Mouse (Mus musculus) c-Kit-negative CD71-positive TER-119-positive erythroid progenitor cells, embryonic 14.5 days (primary cell): ENCODE measurements around the gene Tmem102.

Source experiments
- DNase-seq: peaks from one replicate; pipeline ENCODE4 v3.0.0-alpha.2; 2013; ENCODE audit warnings: low read depth, low spot score

The Tmem102 gene

DNA sequence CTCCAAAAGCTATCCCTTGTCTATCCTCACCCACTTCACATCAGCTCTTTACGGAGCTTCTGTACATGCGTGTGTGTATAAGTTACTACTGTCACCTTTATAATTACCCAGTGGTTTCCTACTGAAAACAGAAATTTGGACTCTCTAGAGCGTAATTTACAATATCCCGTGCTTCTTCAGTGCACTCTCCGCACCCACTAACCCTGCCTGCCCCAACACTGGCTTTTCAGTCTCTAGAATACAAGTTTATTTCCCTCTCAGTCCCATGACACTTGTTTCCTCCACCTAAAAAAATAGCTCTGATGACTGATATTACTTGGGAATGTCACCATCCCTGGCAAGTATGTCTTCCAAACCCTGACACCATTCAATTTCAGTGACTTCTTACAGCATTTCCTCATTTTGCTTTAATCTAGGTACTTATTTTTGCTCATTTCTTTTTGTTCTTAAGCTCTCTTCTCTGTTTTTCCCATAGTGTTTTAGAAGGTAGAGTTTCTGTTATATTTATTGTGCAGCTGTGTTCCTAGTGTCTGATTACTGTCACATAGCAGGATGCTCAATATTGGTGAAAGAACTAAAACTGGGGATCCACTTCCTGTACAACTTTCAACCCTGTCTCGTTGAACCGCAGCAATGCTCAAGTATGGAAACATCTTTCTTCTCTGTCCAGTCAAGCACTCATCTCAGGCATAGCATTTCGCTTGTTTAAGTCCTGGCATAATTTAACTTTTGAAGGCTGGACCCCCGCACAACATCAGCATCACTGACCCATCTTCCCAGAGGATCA, 47.9 kb downstream of the Tmem102 start:
- no peak for DNase-seq

DNA sequence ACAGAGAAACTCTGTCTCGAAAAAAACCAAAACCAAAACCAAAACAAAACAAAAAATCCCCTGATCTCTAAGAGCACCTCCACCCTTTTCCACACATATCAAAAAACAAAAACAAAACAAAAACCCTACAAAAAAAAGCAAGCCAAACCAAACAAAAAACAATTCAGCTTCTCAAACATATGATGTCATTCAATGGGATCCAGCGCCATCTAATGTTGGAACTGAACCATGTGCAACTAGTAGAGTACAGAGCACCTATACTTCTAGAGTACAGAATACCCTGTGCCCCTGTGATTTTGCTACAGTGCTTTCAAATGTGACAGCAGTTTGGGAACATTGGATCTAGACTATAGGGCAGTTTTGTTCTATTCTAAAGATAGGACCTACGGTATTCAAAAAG, 50.7 kb downstream of the Tmem102 start:
- DNase-seq, result peak; percentile 48

DNA sequence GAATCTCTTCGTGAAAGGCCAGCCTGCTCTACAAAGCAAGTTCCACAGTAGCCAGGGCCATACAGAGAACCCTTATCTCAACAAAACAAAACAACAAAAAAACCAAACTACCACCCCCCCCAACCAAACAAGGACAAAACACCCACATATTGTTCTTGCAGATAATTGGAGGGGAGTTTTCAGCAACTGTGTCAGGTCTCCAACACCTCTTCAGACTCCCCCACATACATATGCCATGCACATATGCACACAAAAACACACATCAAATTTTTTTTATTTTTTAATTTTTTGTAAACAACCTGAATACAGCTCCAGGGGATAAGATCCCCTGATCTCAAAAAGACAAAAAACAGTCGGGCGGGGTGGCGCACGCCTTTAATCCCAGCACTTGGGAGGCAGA, 51.2 kb downstream of the Tmem102 start:
- no peak for DNase-seq
